ENCODE assay signal across 9 mouse cellular contexts in genomic region chr5:66075032-66075488, GRCm38 (mm10).
DNase-seq lines count a peak whose midpoint lies in the region; ATAC-seq and TF ChIP-seq lines count a peak whose summit lies in the region.
"Had no signal": no experiment of that assay in that cellular context is flagged by ENCODE, and none has a peak within 500 bp of the region (broad histone marks: within the 10 kb centered on the region; RNA-seq: fewer than 3 reads in every experiment).

No protein-coding gene starts in this region.

- no peak overlapping the region for H3K9ac ChIP-seq in midbrain, embryonic 11.5 days (ENCODE audit: low read length)
- H3K9ac ChIP-seq in midbrain, postnatal 0 days (replicated peaks; ENCODE audit: low read length, poor library complexity, severe bottlenecking), result no peak overlapping the region
- H3K9ac ChIP-seq in kidney, embryonic 14.5 days (ENCODE audit: low read depth, low read length), result no peak overlapping the region
- H3K9ac ChIP-seq: heart, embryonic 13.5 days had no signal

- ATAC-seq in midbrain, embryonic 11.5 days (ENCODE audit: low FRiP score), result no peak
- ATAC-seq in midbrain, postnatal 0 days (ENCODE audit: low FRiP score), result no peak
- ATAC-seq in kidney, embryonic 14.5 days (ENCODE audit: low FRiP score, low TSS enrichment), result no peak
- peak; percentile 81 for ATAC-seq in megakaryocyte, adult 5-6 weeks (ENCODE audit: poor library complexity, severe bottlenecking)

- H3K4me1 ChIP-seq in midbrain, embryonic 11.5 days (ENCODE audit: control insufficient read depth, insufficient read depth, low read length), result no peaks in the 10 kb centered on the region
- H3K4me1 ChIP-seq in midbrain, postnatal 0 days (ENCODE audit: insufficient read depth, low read length), result no peaks in the 10 kb centered on the region
- 0 out of 2 replicates have a peak, but pooled peaks cover 7% of the 10 kb centered on the region for H3K4me1 ChIP-seq in kidney, embryonic 14.5 days (ENCODE audit: control insufficient read depth, insufficient read depth, low read length)

- no peak for TF ChIP-seq CTCF in midbrain, postnatal 0 days (IDR thresholded peaks at IDR 0.05)
- no peak for TF ChIP-seq CTCF in left cerebral cortex, adult 2 months (IDR thresholded peaks at IDR 0.05)

- no peaks in the 10 kb centered on the region for H3K27me3 ChIP-seq in midbrain, embryonic 11.5 days (ENCODE audit: control insufficient read depth, insufficient read depth, low read length)
- no peaks in the 10 kb centered on the region for H3K27me3 ChIP-seq in midbrain, postnatal 0 days (ENCODE audit: insufficient read depth, low read length)
- no peaks in the 10 kb centered on the region for H3K27me3 ChIP-seq in kidney, embryonic 14.5 days (ENCODE audit: control insufficient read depth, insufficient read depth, low read length)
- H3K27me3 ChIP-seq: heart, embryonic 13.5 days had no signal

- peak; percentile 19 for DNase-seq in midbrain, embryonic 11.5 days (ENCODE audit: low spot score, missing footprints)
- DNase-seq in midbrain, postnatal 0 days (ENCODE audit: low spot score), result no peak
- DNase-seq in thymus, postnatal 25 days, result peak; percentile 85
- no peak for DNase-seq in urinary bladder, postnatal 25 days (ENCODE audit: low spot score)
- no peak for DNase-seq in adrenal gland, adult 18-20 months (ENCODE audit: low spot score in 2 of 2)
- no peak for DNase-seq in left cerebral cortex, adult 2 months (ENCODE audit: extremely low spot score in 1 of 2, low spot score in 2 of 2)

- H3K4me2 ChIP-seq in midbrain, embryonic 11.5 days, result no peak overlapping the region
- H3K4me2 ChIP-seq in midbrain, postnatal 0 days (ENCODE audit: low read depth, low read length, poor library complexity, severe bottlenecking), result no peak overlapping the region
- H3K4me2 ChIP-seq in kidney, embryonic 14.5 days (replicated peaks; ENCODE audit: low read depth, low read length), result no peak overlapping the region
- H3K4me2 ChIP-seq: heart, embryonic 13.5 days had no signal

- intact Hi-C loops in left cerebral cortex, adult 2 months (cut with DNase I), result no loop called here

- H3K9me3 ChIP-seq in midbrain, embryonic 11.5 days (ENCODE audit: control insufficient read depth, low read length), result no peaks in the 10 kb centered on the region
- H3K9me3 ChIP-seq in midbrain, postnatal 0 days (ENCODE audit: low read length), result no peaks in the 10 kb centered on the region
- no peaks in the 10 kb centered on the region for H3K9me3 ChIP-seq in kidney, embryonic 14.5 days (ENCODE audit: control insufficient read depth, low read length)
- H3K9me3 ChIP-seq: heart, embryonic 13.5 days had no signal

- H3K27ac ChIP-seq in midbrain, embryonic 11.5 days (ENCODE audit: low read depth, low read length), result no peak overlapping the region
- H3K27ac ChIP-seq in midbrain, postnatal 0 days (ENCODE audit: low read depth, low read length), result no peak overlapping the region
- 0 out of 2 replicates have a peak overlapping the region, but pooled peaks have one; percentile 37 for H3K27ac ChIP-seq in kidney, embryonic 14.5 days (ENCODE audit: low read depth, low read length)
- H3K27ac ChIP-seq in left cerebral cortex, adult 2 months, result no peak overlapping the region
- H3K27ac ChIP-seq: heart, embryonic 13.5 days had no signal

- WGBS in midbrain, embryonic 11.5 days, result 89% methylated on average over 9 of the region's 9 CpGs
- WGBS in midbrain, postnatal 0 days, result 88% methylated on average over 9 of the region's 9 CpGs
- WGBS in kidney, embryonic 14.5 days, result 77% methylated on average over 9 of the region's 9 CpGs

- no peak overlapping the region for H3K4me3 ChIP-seq in midbrain, embryonic 11.5 days (ENCODE audit: low read depth, low read length)
- no peak overlapping the region for H3K4me3 ChIP-seq in midbrain, postnatal 0 days (ENCODE audit: low read depth, low read length)
- H3K4me3 ChIP-seq in kidney, embryonic 14.5 days (ENCODE audit: low read length), result no peak overlapping the region
- no peak overlapping the region for H3K4me3 ChIP-seq in left cerebral cortex, adult 2 months
- H3K4me3 ChIP-seq: heart, embryonic 13.5 days had no signal

- no peaks in the 10 kb centered on the region for H3K36me3 ChIP-seq in midbrain, embryonic 11.5 days (ENCODE audit: control insufficient read depth, insufficient read depth, low read length)
- H3K36me3 ChIP-seq in midbrain, postnatal 0 days (ENCODE audit: insufficient read depth, low read length), result no peaks in the 10 kb centered on the region
- H3K36me3 ChIP-seq in kidney, embryonic 14.5 days (ENCODE audit: control insufficient read depth, insufficient read depth, low read length), result no peaks in the 10 kb centered on the region
- H3K36me3 ChIP-seq: heart, embryonic 13.5 days had no signal

Comparison
In these comparisons a context has a peak if more than half of its experiments do, and no peak if none do; other contexts are left out.
1. DNase-seq: peak in midbrain, embryonic 11.5 days (single experiment) and thymus, postnatal 25 days (single experiment); none in midbrain, postnatal 0 days (single experiment), urinary bladder, postnatal 25 days (single experiment), adrenal gland, adult 18-20 months (0 of 2) and left cerebral cortex, adult 2 months (0 of 2).